Mouse (Mus musculus): ENCODE measurements around the gene Map4k4. TPM values are rescaled to one million over a fixed set of nuclear protein-coding genes. Genes with fewer than 3 reads are reported as not detected.

The Map4k4 gene
- polyA plus RNA-seq (2016; fragmentation: Nextera tagmentation; extraction: Ambion mirVana): 28.3 and 31.0 TPM in 2 replicates

GRCm38 (mm10) chr1:39900181-39901005 is at the start of gene Map4k4:
Map4k4 (plus strand) TSS chr1:39900913.
- Histone ChIP-seq H3K27me3 (ENCODE audit: poor library complexity, severe bottlenecking) (peaks cover 27% of the 10 kb centered on the region), H3K9me3 (no peaks in the 10 kb centered on the region), H3K36me3 (replicated peaks) (peaks cover 20% of the 10 kb centered on the region), H3K4me3 (peak within 1 kb of the TSS; percentile 91), H3K4me1 (peaks cover 55% of the 10 kb centered on the region), H3K27ac (peak within 1 kb of the TSS; percentile 100)
- DNase-seq (ENCODE audit: extremely low spot score, low spot score): peak; percentile 68
- WGBS: under 1% methylated on average over 95 of the region's 97 CpGs

GRCm38 (mm10) chr1:39855949-39856348 is 44.8 kb upstream of the Map4k4 start:
- 0 out of 2 replicates have a peak, but pooled peaks cover 6% of the 10 kb centered on the region for H3K27me3 ChIP-seq (ENCODE audit: poor library complexity, severe bottlenecking)
- peaks cover 7% of the 10 kb centered on the region for H3K4me1 ChIP-seq
- no peak for DNase-seq (ENCODE audit: extremely low spot score, low spot score)
- H3K4me3 ChIP-seq: no peak overlapping the region
- 84% methylated on average over 6 of the region's 6 CpGs for WGBS
- H3K9me3 ChIP-seq: no peaks in the 10 kb centered on the region
- H3K36me3 ChIP-seq (replicated peaks): no peaks in the 10 kb centered on the region
- H3K27ac ChIP-seq: no peak overlapping the region

GRCm38 (mm10) chr1:39856795-39857447 is 43.8 kb upstream of the Map4k4 start:
- WGBS: 89% methylated on average over 7 of the region's 7 CpGs
- no peak for DNase-seq (ENCODE audit: extremely low spot score, low spot score)

GRCm38 (mm10) chr1:39857448-39857820 is 43.3 kb upstream of the Map4k4 start:
- H3K36me3 ChIP-seq (replicated peaks): no peaks in the 10 kb centered on the region
- WGBS: 89% methylated on average over 6 of the region's 6 CpGs
- DNase-seq (ENCODE audit: extremely low spot score, low spot score): no peak
- no peak overlapping the region for H3K4me3 ChIP-seq
- peaks cover 7% of the 10 kb centered on the region for H3K4me1 ChIP-seq
- no peak overlapping the region for H3K27ac ChIP-seq
- H3K9me3 ChIP-seq: no peaks in the 10 kb centered on the region
- 0 out of 2 replicates have a peak, but pooled peaks cover 6% of the 10 kb centered on the region for H3K27me3 ChIP-seq (ENCODE audit: poor library complexity, severe bottlenecking)

More at GRCm38 (mm10) chr1:39856795-39857447, 43.8 kb upstream of the Map4k4 start:
- 0 out of 2 replicates have a peak, but pooled peaks cover 6% of the 10 kb centered on the region for H3K27me3 ChIP-seq (ENCODE audit: poor library complexity, severe bottlenecking)
- no peaks in the 10 kb centered on the region for H3K36me3 ChIP-seq (replicated peaks)
- no peaks in the 10 kb centered on the region for H3K9me3 ChIP-seq
- no peak overlapping the region for H3K4me3 ChIP-seq
- H3K27ac ChIP-seq: no peak overlapping the region
- H3K4me1 ChIP-seq: peaks cover 7% of the 10 kb centered on the region

- WGBS: 44% methylated on average over 6 of the region's 6 CpGs
- Histone ChIP-seq H3K27me3 (ENCODE audit: poor library complexity, severe bottlenecking) (0 out of 2 replicates have a peak, but pooled peaks cover 6% of the 10 kb centered on the region), H3K4me3 (no peak overlapping the region), H3K36me3 (replicated peaks) (no peaks in the 10 kb centered on the region), H3K27ac (no peak overlapping the region), H3K4me1 (peaks cover 7% of the 10 kb centered on the region), H3K9me3 (no peaks in the 10 kb centered on the region)
- no peak for DNase-seq (ENCODE audit: extremely low spot score, low spot score)
Measured at GRCm38 (mm10) chr1:39859213-39859612, 41.5 kb upstream of the Map4k4 start.

- 86% methylated on average over 9 of the region's 9 CpGs for WGBS
- Histone ChIP-seq H3K27me3 (ENCODE audit: poor library complexity, severe bottlenecking) (no peaks in the 10 kb centered on the region), H3K4me3 (no peak overlapping the region), H3K9me3 (no peaks in the 10 kb centered on the region), H3K27ac (no peak overlapping the region; the same call in 1 of the 2 replicates), H3K36me3 (replicated peaks) (no peaks in the 10 kb centered on the region), H3K4me1 (peaks cover 31% of the 10 kb centered on the region)
- no peak for DNase-seq (ENCODE audit: extremely low spot score, low spot score)
Measured at GRCm38 (mm10) chr1:39866367-39867141, 34.2 kb upstream of the Map4k4 start.

- Histone ChIP-seq H3K27me3 (ENCODE audit: poor library complexity, severe bottlenecking) (no peaks in the 10 kb centered on the region), H3K36me3 (replicated peaks) (no peaks in the 10 kb centered on the region), H3K9me3 (no peaks in the 10 kb centered on the region), H3K4me1 (peaks cover 31% of the 10 kb centered on the region), H3K27ac (peak overlapping the region; percentile 51; the same call in 1 of the 2 replicates), H3K4me3 (no peak overlapping the region)
- WGBS: 83% methylated on average over 7 of the region's 7 CpGs
- DNase-seq (ENCODE audit: extremely low spot score, low spot score): no peak
Measured at GRCm38 (mm10) chr1:39867142-39867525, 33.6 kb upstream of the Map4k4 start.

- no peak overlapping the region for H3K4me3 ChIP-seq
- H3K27me3 ChIP-seq (ENCODE audit: poor library complexity, severe bottlenecking): no peaks in the 10 kb centered on the region
- 53% methylated on average over 6 of the region's 6 CpGs for WGBS
- H3K27ac ChIP-seq: 0 out of 2 replicates have a peak overlapping the region, but pooled peaks have one; percentile 51
- H3K9me3 ChIP-seq: no peaks in the 10 kb centered on the region
- no peaks in the 10 kb centered on the region for H3K36me3 ChIP-seq (replicated peaks)
- H3K4me1 ChIP-seq: peaks cover 31% of the 10 kb centered on the region
- peak; percentile 21 for DNase-seq (ENCODE audit: extremely low spot score, low spot score)
Measured at GRCm38 (mm10) chr1:39867966-39868593, 32.6 kb upstream of the Map4k4 start.

- DNase-seq (ENCODE audit: extremely low spot score, low spot score): no peak
- no peak overlapping the region for H3K4me3 ChIP-seq
- WGBS: 70% methylated on average over 10 of the region's 10 CpGs
- H3K27ac ChIP-seq: no peak overlapping the region
- H3K4me1 ChIP-seq: peaks cover 31% of the 10 kb centered on the region
- no peaks in the 10 kb centered on the region for H3K36me3 ChIP-seq (replicated peaks)
- H3K27me3 ChIP-seq (ENCODE audit: poor library complexity, severe bottlenecking): no peaks in the 10 kb centered on the region
- H3K9me3 ChIP-seq: no peaks in the 10 kb centered on the region
Measured at GRCm38 (mm10) chr1:39868825-39869571, 31.7 kb upstream of the Map4k4 start.

- Histone ChIP-seq H3K4me1 (peaks cover 31% of the 10 kb centered on the region), H3K27ac (0 out of 2 replicates have a peak overlapping the region, but pooled peaks have one; percentile 33), H3K4me3 (no peak overlapping the region), H3K27me3 (ENCODE audit: poor library complexity, severe bottlenecking) (no peaks in the 10 kb centered on the region), H3K36me3 (replicated peaks) (no peaks in the 10 kb centered on the region), H3K9me3 (no peaks in the 10 kb centered on the region)
- WGBS: 76% methylated on average over 12 of the region's 12 CpGs
- DNase-seq (ENCODE audit: extremely low spot score, low spot score): no peak
Measured at GRCm38 (mm10) chr1:39869721-39870201, 31.0 kb upstream of the Map4k4 start.

- Histone ChIP-seq H3K27me3 (ENCODE audit: poor library complexity, severe bottlenecking) (no peaks in the 10 kb centered on the region), H3K9me3 (no peaks in the 10 kb centered on the region), H3K4me3 (no peak overlapping the region), H3K27ac (no peak overlapping the region), H3K36me3 (replicated peaks) (no peaks in the 10 kb centered on the region), H3K4me1 (no peaks in the 10 kb centered on the region)
- no peak for DNase-seq (ENCODE audit: extremely low spot score, low spot score)
- 70% methylated on average over 3 of the region's 3 CpGs for WGBS
Measured at GRCm38 (mm10) chr1:39877981-39878380, 22.7 kb upstream of the Map4k4 start.
